Mouse (Mus musculus) lung, postnatal 36 days (tissue): Measurements from ENCODE around the gene Arl6.
A peak's percentile ranks its signal among the peaks of the same experiment; 100 is the strongest.

Experiments
- DNase-seq: peaks from one replicate; pipeline ENCODE4 v3.0.0; 2022; ENCODE audit warnings: mixed read lengths

Gene Arl6

GRCm38 (mm10) chr16:59586911-59587310 is 52.3 kb downstream of the Arl6 start:
- no peak for DNase-seq

GRCm38 (mm10) chr16:59586276-59586675 is 52.9 kb downstream of the Arl6 start:
- peak; percentile 72 for DNase-seq

DNA sequence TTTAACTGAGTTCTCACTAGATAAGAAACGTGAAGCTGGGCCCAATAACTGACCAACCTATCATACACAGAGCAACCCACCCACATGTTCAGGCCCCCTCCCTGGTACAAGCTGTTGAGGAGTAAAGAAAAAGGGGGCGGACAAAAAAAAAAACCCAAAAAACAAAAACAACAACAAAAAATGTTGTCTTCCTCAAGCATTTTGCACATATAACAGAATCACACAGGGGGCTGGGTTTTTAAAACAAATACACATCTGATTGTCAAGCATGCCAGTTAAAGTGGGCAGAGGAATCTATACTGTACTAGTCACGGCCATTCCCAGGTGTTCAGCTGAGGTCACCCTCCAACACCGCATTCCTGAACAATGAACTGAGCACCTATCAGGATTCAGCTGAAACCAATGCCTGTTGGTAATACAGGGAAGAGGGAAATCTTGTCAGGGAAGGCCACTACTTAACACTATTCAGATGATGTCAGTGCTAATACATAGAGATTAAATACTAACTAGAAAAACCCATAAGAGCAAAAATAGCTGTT is 53.4 kb downstream of the Arl6 start:
- DNase-seq = no peak

DNA sequence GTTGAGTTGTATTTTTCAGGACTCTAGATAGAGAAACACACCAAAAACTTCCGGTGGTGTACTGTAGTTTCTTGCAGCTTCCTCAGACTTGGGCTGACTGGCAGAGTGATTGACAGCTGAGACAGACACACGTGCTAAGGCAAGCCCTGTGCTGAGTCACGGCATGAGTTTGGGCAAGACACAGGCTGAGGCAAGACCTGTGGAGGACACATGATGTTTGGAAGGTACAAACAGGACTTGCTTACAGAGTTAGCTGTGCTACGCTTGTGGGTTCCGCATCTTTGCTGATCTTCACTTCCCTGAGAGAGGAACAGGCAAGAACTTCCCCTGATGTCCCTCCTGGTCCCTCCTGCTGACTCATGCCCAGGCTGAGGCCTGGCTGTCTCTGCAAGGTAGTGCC is 55.7 kb downstream of the Arl6 start:
- DNase-seq = peak; percentile 34

- no peak for DNase-seq
These were observed 60.0 kb downstream of the Arl6 start for GRCm38 (mm10) chr16:59579237-59579636.

- DNase-seq = no peak
These were observed 65.2 kb downstream of the Arl6 start for GRCm38 (mm10) chr16:59573961-59574360.

- DNase-seq = no peak
These were observed 66.5 kb downstream of the Arl6 start for GRCm38 (mm10) chr16:59572685-59573084.

- DNase-seq = no peak
These were observed 68.4 kb downstream of the Arl6 start for GRCm38 (mm10) chr16:59570807-59571206.

DNA sequence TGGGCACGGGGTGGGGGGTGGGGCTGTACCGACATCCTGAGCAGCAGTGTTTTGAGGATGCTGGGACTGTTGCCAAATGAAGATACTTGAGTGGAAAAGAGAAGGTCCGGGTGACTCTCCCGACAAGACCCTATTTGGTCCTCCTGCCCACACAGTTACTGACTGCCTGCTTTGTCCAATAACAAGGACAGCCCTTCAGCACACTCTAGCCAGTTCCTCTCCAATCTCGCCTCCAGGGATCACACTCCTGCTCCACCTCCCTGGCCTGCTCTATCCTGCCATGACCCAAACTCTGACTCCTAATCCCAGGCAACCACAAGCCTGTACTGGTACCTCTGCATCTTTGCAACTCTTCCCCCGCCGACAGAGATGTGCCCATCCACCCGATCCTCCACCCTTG is 69.4 kb downstream of the Arl6 start:
- no peak for DNase-seq

DNA sequence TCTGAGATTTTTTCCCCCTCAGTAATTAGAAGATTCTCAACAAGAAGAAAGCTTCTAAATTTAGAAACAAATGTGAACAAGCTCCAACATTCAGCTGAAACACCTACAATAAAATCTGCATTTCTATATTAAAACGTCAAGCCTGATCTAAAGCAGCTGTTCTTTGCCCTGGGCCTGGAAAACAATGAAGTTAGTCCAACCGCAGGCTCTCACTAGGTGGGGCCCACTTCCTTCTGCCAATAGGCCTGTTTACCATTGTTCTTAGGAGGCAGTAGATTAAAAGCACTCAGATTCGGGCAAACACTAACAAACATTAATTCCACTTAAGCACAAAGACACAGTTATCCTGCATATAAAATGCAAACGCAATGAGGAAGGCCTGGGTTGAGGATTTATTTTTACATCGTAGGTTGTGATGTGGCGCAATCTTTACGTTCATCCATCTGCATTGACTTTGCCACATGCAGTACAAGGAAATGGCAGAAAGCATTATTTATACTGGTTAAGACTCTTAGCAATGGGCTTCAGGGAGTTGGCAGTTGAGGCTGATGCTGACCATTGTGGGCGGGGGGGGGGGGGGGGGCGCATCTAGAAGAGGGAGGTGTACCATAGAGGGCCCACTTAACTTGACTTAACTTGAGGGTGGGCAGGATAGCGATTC is 71.3 kb downstream of the Arl6 start:
- peak; percentile 63 for DNase-seq

DNA sequence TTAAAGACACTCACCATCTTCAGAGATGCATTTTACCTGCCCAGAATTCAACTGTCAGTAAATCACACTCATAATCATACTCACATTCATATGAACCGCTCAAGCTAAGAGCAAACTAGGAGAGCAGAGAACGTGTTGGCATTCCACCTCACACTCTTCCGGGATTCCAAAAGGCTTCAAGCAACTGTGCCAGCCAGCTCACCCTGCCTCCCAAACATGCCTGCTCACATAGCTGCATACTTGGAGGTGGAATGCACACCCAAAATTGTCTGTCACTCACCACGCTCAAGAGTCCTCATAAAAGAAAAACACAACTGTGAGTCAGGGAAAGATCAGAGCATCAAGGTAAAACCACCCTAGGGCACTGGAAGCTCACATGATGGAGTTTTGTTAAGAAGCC is 72.8 kb downstream of the Arl6 start:
- peak; percentile 55 for DNase-seq

DNA sequence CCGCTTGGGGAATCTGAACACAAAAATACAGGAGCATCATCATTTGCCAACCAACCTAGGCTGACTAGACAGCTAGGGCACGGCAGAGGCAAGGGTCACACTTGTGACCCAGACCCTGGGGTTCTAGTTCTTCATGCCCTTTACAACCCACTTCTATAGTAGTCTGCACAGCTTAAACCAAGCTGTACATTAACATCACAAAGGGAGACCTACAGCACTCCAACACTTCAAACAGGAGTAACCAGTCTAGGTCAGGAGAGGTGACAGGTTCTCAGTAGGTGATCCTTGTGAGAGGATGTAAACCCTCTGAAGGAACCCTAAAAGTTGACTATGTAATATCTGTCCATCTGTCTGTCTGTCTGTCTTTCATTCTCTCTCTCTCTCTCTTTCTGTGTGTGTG is 73.6 kb downstream of the Arl6 start:
- no peak for DNase-seq

GRCm38 (mm10) chr16:59564025-59564424 is 75.2 kb downstream of the Arl6 start:
- no peak for DNase-seq
